Mouse (Mus musculus) ES-E14 (cell line): ENCODE results near the gene Gfod2. TPM values are rescaled to one million over a fixed set of nuclear protein-coding genes. Genes with fewer than 3 reads are reported as not detected.

Experiments
- DNase-seq: peaks from one replicate; pipeline ENCODE4 v3.0.0-alpha.2; 2013; ENCODE audit warnings: low read depth, low spot score
- H3K27ac ChIP-seq: 2 replicates; pipeline ENCODE4 v1.5.1; 2012; ENCODE audit warnings: low read depth, mild to moderate bottlenecking, low read length, moderate library complexity, mixed read lengths; ENCODE audit not compliant: poor library complexity, insufficient read depth, severe bottlenecking
- H3K36me3 ChIP-seq: 2 replicates; pipeline ENCODE4 v1.6.1; 2012; ENCODE audit warnings: mild to moderate bottlenecking, low read length, moderate library complexity, mixed read lengths; ENCODE audit not compliant: control insufficient read depth, poor library complexity, insufficient read depth, severe bottlenecking
- H3K4me1 ChIP-seq, 2 experiments: fragments of 150-350 bp in 1 of 2; sonication (generic) in 1 of 2; 2 replicates each; pipeline ENCODE4 v1.6.1; 2012; ENCODE audit warnings: low read length in 2 of 2, mild to moderate bottlenecking in 1 of 2, mixed read lengths in 1 of 2; ENCODE audit not compliant: control insufficient read depth in 2 of 2, insufficient read depth in 2 of 2, poor library complexity in 1 of 2
- H3K4me3 ChIP-seq, 2 experiments: fragments of 150-350 bp in 1 of 2; sonication (generic) in 1 of 2; 2 replicates each; pipeline ENCODE4 v1.5.1; 2012; ENCODE audit warnings: low read length in 2 of 2, low read depth in 1 of 2, mild to moderate bottlenecking in 1 of 2, mixed read lengths in 1 of 2; ENCODE audit not compliant: insufficient read depth in 1 of 2, poor library complexity in 1 of 2, severe bottlenecking in 1 of 2
- H3K9ac ChIP-seq: 2 replicates; pipeline ENCODE4 v1.6.1; 2012; ENCODE audit warnings: low read depth, mild to moderate bottlenecking, low read length, mixed read lengths; ENCODE audit not compliant: poor library complexity, insufficient read depth, severe bottlenecking
- H3K9me3 ChIP-seq: fragments of 150-350 bp; sonication (generic); 2 replicates; pipeline ENCODE4 v1.6.1; 2012; ENCODE audit warnings: low read depth, mild to moderate bottlenecking, low read length; ENCODE audit not compliant: control insufficient read depth, insufficient read depth
- CHD2 ChIP-seq: IDR thresholded peaks from 2 replicates; pipeline ENCODE4 v1.6.1; 2014; ENCODE audit warnings: mild to moderate bottlenecking, low read depth, low read length, inconsistent platforms
- HCFC1 ChIP-seq: IDR thresholded peaks from 2 replicates; pipeline ENCODE4 v1.6.1; 2012; ENCODE audit warnings: low read length, inconsistent platforms, borderline replicate concordance; ENCODE audit not compliant: insufficient read depth
- MAFK ChIP-seq: IDR thresholded peaks from 2 replicates; pipeline ENCODE4 v1.6.1; 2014; ENCODE audit warnings: mild to moderate bottlenecking, low read depth, low read length, inconsistent platforms; ENCODE audit not compliant: insufficient read depth
- ZC3H11A ChIP-seq: IDR thresholded peaks from 2 replicates; pipeline ENCODE4 v1.6.1; 2012; ENCODE audit warnings: low read depth, mild to moderate bottlenecking, inconsistent platforms, low read length, borderline replicate concordance
- ZNF384 ChIP-seq: IDR thresholded peaks from 2 replicates; pipeline ENCODE4 v1.6.1; 2012; ENCODE audit warnings: low read depth, low read length, inconsistent platforms
- in situ Hi-C, 2 experiments: fragments of 600-800 bp; cut with MboI; formaldehyde crosslinking; loops; one replicate each; pipeline ENCODE4 v1.15.1; 2025; ENCODE audit warnings: low sequenced_read_pairs in 2 of 2, inconsistent platforms in 1 of 2; ENCODE audit not compliant: unreplicated experiment in 2 of 2
- total RNA-seq: library from RNA; depleted of rRNA; stranded (reverse); fragments of 300-350 nt; gene quantifications from 2 replicates; pipeline ENCODE4 v1.2.3, GENCODE M21; 2012

The Gfod2 gene
- total RNA-seq, 1 experiment = 11.0 TPM

GRCm38 (mm10) chr8:105709317-105709716 lies 49.1 kb downstream of the Gfod2 start:
- H3K4me3 ChIP-seq = peak overlapping the region; percentile 43 to 45
- TF ChIP-seq MAFK (no peak), ZNF384 (no peak), CHD2 (no peak), ZC3H11A (no peak), HCFC1 (no peak)
- no peaks in the 10 kb centered on the region for H3K9me3 ChIP-seq
- no peak for DNase-seq
- H3K36me3 ChIP-seq = no peaks in the 10 kb centered on the region; the same call in 1 of the 2 replicates
- peaks cover 3 to 12% of the 10 kb centered on the region in 2 experiments; a peak in 1 of 4 replicates for H3K4me1 ChIP-seq
- in situ Hi-C loops = no loop called here
- peak overlapping the region; percentile 29 for H3K9ac ChIP-seq
- no peak overlapping the region for H3K27ac ChIP-seq

GRCm38 (mm10) chr8:105708675-105709074 lies 49.8 kb downstream of the Gfod2 start:
- no peak for DNase-seq
- in situ Hi-C loops = no loop called here
- Histone ChIP-seq H3K9me3 (no peaks in the 10 kb centered on the region), H3K36me3 (peaks cover 4% of the 10 kb centered on the region), H3K27ac (no peak overlapping the region), H3K4me3 (no peak overlapping the region), H3K4me1 (peaks cover 3 to 12% of the 10 kb centered on the region in 2 experiments; a peak in 1 of 4 replicates), H3K9ac (no peak overlapping the region)
- no peak for TF ChIP-seq HCFC1
- no peak for TF ChIP-seq MAFK
- TF ChIP-seq ZNF384 = no peak
- no peak for TF ChIP-seq CHD2
- TF ChIP-seq ZC3H11A = no peak

DNA sequence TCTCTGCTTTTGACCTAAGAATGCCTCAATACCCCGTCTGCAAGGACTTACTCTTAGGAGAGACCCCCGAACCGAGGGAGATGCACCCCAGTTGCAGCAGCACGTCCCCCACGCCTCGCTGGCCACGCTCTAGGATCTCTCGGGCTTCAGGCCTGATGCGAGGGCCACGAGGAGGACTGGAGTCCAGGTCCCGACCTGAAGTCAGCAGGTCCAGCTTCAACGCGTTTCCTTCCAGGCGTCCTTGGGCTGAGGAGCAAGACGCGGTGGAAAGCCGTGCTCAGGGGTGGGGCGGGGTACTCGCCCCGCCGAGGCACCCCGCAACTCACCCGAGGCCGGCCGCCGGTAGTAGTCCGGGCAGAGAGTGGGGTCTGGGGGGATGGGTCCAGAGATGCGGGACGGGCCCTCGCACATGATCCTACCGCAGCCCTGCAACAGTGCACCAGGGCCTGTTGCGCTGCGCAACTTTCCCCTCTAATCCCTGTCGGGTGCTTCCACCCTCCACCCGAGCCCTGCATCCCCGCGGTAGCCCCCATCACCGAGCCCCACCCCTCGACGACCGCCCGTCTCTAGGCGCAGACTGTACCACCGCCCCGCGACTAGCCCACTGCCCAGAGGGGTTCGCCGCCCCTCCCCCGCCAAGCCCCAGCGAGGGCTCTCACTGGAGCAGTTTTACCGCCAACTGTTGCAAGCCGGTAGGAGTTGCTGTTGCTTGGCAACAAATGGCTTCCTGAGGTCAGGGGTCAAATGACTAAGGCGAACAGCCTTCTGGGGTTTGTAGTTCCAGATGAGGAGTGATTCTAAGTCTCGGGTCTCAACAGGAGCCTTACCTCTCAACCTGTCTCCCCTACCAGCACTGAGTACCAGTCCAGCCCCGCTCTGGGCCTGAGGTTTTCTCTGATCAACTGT lies 50.7 kb downstream of the Gfod2 start, which contains the start of the genes 4933405L10Rik and Enkd1:
Gene 4933405L10Rik (plus strand): TSS at position 158 of the 906 bp plus-strand sequence.
Gene Enkd1 (minus strand): TSS at position 713 of the 906 bp plus-strand sequence.
- peak; percentile 87 for DNase-seq
- in situ Hi-C loops = no loop called here
- no peaks in the 10 kb centered on the region for H3K9me3 ChIP-seq
- peak within 1 kb of the TSS; percentile 87 for H3K9ac ChIP-seq
- peaks cover 13% of the 10 kb centered on the region for H3K36me3 ChIP-seq
- no peak for TF ChIP-seq ZNF384
- peak; percentile 95 for TF ChIP-seq CHD2
- peak; percentile 98 for TF ChIP-seq HCFC1
- H3K4me1 ChIP-seq = peaks cover 3 to 13% of the 10 kb centered on the region in 2 experiments; a peak in 1 of 4 replicates
- H3K4me3 ChIP-seq = peak within 1 kb of the TSS; percentile 79 to 86
- H3K27ac ChIP-seq = 0 out of 2 replicates have a peak within 1 kb of the TSS, but pooled peaks have one; percentile 41

DNA sequence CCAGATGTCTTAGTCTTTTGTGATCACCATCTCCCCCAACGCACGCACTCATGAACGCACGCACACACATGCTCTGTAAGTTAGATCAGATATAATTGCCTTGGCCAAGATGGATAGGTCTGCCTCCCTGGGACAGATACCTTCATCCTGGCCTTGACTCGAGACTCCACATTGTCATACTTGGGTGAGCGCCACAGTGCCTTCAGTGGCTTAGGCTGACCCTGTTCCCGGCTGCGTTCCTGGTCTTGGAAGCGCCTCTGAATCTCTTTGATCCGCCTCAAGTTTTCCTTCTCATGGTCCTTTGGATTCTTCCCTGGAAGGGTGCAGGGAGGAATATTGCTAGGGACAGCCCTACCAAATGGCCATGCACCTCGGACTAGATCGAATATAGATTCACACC lies 52.0 kb downstream of the Gfod2 start:
- Histone ChIP-seq H3K36me3 (peaks cover 16% of the 10 kb centered on the region), H3K9me3 (no peaks in the 10 kb centered on the region), H3K27ac (no peak overlapping the region), H3K4me3 (no peak overlapping the region), H3K4me1 (peaks cover 3 to 18% of the 10 kb centered on the region in 2 experiments; a peak in 1 of 4 replicates), H3K9ac (no peak overlapping the region)
- DNase-seq = no peak
- TF ChIP-seq ZNF384 = no peak
- in situ Hi-C loops = no loop called here
